Mouse (Mus musculus): ENCODE measurements around the gene Crlf2.

- no peak for TF ChIP-seq CTCF (conservative IDR thresholded peaks at IDR 0.05; ENCODE audit: low read length)
- peak; percentile 86 for TF ChIP-seq POU5F1 (IDR thresholded peaks at IDR 0.05; ENCODE audit: borderline replicate concordance, low read length)
- TF ChIP-seq NANOG (IDR thresholded peaks at IDR 0.05; ENCODE audit: borderline replicate concordance, low read length), result no peak
Observed at GRCm38 (mm10) chr5:109558404-109559160, at the start of gene Crlf2.

All from E14TG2a.4 (cell line).